Mouse (Mus musculus): ENCODE measurements around the gene Tmem74b. TPM values are rescaled to one million over a fixed set of nuclear protein-coding genes. Genes with fewer than 3 reads are reported as not detected.

Tmem74b gene
- polyA plus RNA-seq, 1 experiment from 2014 or later, result 26.6 TPM

DNA sequence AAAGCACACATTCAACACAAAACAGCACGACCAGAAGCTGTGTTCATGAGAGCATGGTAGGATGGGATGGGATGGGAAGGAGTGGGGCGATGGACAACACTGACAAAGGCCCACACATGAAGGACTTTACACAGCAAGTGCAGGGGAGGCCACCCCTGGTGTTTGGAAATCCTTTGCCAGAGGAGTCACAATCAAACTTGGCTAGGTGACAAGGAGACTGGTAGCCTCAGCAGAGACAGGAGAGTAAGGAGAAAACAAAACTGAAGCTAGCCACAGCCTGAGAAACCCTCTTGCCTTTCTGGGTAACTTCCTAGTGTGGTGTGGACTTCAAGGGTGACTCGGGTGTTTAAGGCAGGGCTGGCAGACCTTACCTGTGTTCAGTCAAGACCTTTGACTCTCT lies 37.3 kb downstream of the Tmem74b start:
- 85% methylated on average over 3 of the region's 3 CpGs for WGBS
- no peak overlapping the region for H3K27ac ChIP-seq (ENCODE audit: low read length)
- H3K4me1 ChIP-seq (replicated peaks; ENCODE audit: control insufficient read depth, insufficient read depth, low read length), result peaks cover 18% of the 10 kb centered on the region
- no peak overlapping the region for H3K9ac ChIP-seq (replicated peaks; ENCODE audit: low read depth, low read length)
- H3K4me3 ChIP-seq (replicated peaks; ENCODE audit: low read length), result no peak overlapping the region
- H3K9me3 ChIP-seq (ENCODE audit: control insufficient read depth, low read length), result no peaks in the 10 kb centered on the region
- no peaks in the 10 kb centered on the region; the same call in 1 of the 2 replicates for H3K27me3 ChIP-seq (replicated peaks; ENCODE audit: control insufficient read depth, insufficient read depth, low read length)
- H3K36me3 ChIP-seq (ENCODE audit: control insufficient read depth, insufficient read depth), result peaks cover 2% of the 10 kb centered on the region; the same call in 1 of the 2 replicates
- H3K4me2 ChIP-seq (ENCODE audit: low read length), result no peak overlapping the region
- no peak for ATAC-seq

DNA sequence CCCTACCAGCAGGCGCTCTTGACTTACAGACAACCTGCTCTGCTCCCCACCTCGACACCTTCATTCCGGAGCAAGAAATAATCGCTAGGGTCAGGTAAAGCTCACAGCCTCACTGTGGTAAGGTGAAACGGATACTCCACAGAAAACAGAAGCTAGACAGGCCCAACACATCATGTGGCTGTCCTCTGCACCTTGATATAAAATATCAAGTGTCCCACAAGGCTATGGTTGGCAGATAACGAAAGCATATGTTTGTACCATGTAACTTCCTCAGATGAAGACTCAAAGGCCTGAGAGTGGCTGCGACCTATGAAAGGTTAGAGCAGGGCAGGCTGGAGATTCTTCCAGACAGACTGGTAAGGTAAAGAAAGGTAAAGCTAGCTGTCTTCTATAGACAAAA lies 37.7 kb downstream of the Tmem74b start:
- Histone ChIP-seq H3K36me3 (ENCODE audit: control insufficient read depth, insufficient read depth) (no peaks in the 10 kb centered on the region), H3K27ac (ENCODE audit: low read length) (no peak overlapping the region), H3K9me3 (ENCODE audit: control insufficient read depth, low read length) (no peaks in the 10 kb centered on the region), H3K4me3 (replicated peaks; ENCODE audit: low read length) (no peak overlapping the region), H3K9ac (replicated peaks; ENCODE audit: low read depth, low read length) (no peak overlapping the region), H3K27me3 (replicated peaks; ENCODE audit: control insufficient read depth, insufficient read depth, low read length) (no peaks in the 10 kb centered on the region; the same call in 1 of the 2 replicates), H3K4me2 (ENCODE audit: low read length) (0 out of 2 replicates have a peak overlapping the region, but pooled peaks have one; percentile 87), H3K4me1 (replicated peaks; ENCODE audit: control insufficient read depth, insufficient read depth, low read length) (peaks cover 18% of the 10 kb centered on the region)
- ATAC-seq, result no peak
- 88% methylated on average over 7 of the region's 7 CpGs for WGBS

- under 1% methylated on average over 61 of the region's 61 CpGs for WGBS
- peak; percentile 98 for ATAC-seq
Measured at GRCm38 (mm10) chr2:151740741-151741526, 39.1 kb downstream of the Tmem74b start.

DNA sequence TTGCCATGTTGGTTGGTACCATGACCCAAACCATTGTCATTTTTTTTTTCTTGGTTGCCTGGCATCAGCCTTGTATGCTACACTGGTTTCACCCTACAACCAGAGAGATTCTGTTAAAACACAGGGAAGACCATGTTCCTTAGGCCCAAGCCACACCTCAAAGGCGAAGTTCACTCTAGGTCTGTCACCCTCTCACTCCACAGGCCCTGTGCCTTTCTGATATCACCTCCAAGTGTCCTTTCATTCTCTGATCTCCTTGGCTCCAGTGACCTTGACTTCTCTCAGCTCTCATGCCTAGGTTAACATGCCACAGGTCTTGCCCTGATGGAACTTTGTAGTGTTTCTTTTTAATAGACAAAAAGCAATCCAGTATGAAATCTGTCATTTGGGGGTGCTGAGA lies 40.3 kb downstream of the Tmem74b start:
- H3K4me3 ChIP-seq (replicated peaks; ENCODE audit: low read length), result no peak overlapping the region
- no peak overlapping the region for H3K4me2 ChIP-seq (ENCODE audit: low read length)
- peaks cover 18% of the 10 kb centered on the region for H3K4me1 ChIP-seq (replicated peaks; ENCODE audit: control insufficient read depth, insufficient read depth, low read length)
- H3K9me3 ChIP-seq (ENCODE audit: control insufficient read depth, low read length), result no peaks in the 10 kb centered on the region
- H3K27ac ChIP-seq (ENCODE audit: low read length), result no peak overlapping the region
- no peak for ATAC-seq
- H3K36me3 ChIP-seq (ENCODE audit: control insufficient read depth, insufficient read depth), result no peaks in the 10 kb centered on the region
- 96% methylated on average over 1 of the region's 1 CpGs for WGBS
- peaks cover 4% of the 10 kb centered on the region; the same call in 1 of the 2 replicates for H3K27me3 ChIP-seq (replicated peaks; ENCODE audit: control insufficient read depth, insufficient read depth, low read length)
- no peak overlapping the region for H3K9ac ChIP-seq (replicated peaks; ENCODE audit: low read depth, low read length)

More at GRCm38 (mm10) chr2:151740741-151741526, 39.1 kb downstream of the Tmem74b start:
- peak overlapping the region; percentile 80 for H3K27ac ChIP-seq (ENCODE audit: low read length)
- H3K9me3 ChIP-seq (ENCODE audit: control insufficient read depth, low read length), result no peaks in the 10 kb centered on the region
- H3K36me3 ChIP-seq (ENCODE audit: control insufficient read depth, insufficient read depth), result no peaks in the 10 kb centered on the region
- H3K4me2 ChIP-seq (ENCODE audit: low read length), result peak overlapping the region; percentile 87
- peaks cover 18% of the 10 kb centered on the region for H3K4me1 ChIP-seq (replicated peaks; ENCODE audit: control insufficient read depth, insufficient read depth, low read length)
- H3K4me3 ChIP-seq (replicated peaks; ENCODE audit: low read length), result peak overlapping the region; percentile 87
- peaks cover 4% of the 10 kb centered on the region; the same call in 1 of the 2 replicates for H3K27me3 ChIP-seq (replicated peaks; ENCODE audit: control insufficient read depth, insufficient read depth, low read length)
- H3K9ac ChIP-seq (replicated peaks; ENCODE audit: low read depth, low read length), result peak overlapping the region; percentile 88

- 67% methylated on average over 6 of the region's 6 CpGs for WGBS
- no peak for ATAC-seq
- no peak overlapping the region for H3K27ac ChIP-seq (ENCODE audit: low read length)
- H3K9ac ChIP-seq (replicated peaks; ENCODE audit: low read depth, low read length), result no peak overlapping the region
- H3K36me3 ChIP-seq (ENCODE audit: control insufficient read depth, insufficient read depth), result no peaks in the 10 kb centered on the region
- no peak overlapping the region for H3K4me2 ChIP-seq (ENCODE audit: low read length)
- peaks cover 18% of the 10 kb centered on the region for H3K4me1 ChIP-seq (replicated peaks; ENCODE audit: control insufficient read depth, insufficient read depth, low read length)
- peaks cover 4% of the 10 kb centered on the region; the same call in 1 of the 2 replicates for H3K27me3 ChIP-seq (replicated peaks; ENCODE audit: control insufficient read depth, insufficient read depth, low read length)
- H3K4me3 ChIP-seq (replicated peaks; ENCODE audit: low read length), result no peak overlapping the region
- H3K9me3 ChIP-seq (ENCODE audit: control insufficient read depth, low read length), result no peaks in the 10 kb centered on the region
Measured at GRCm38 (mm10) chr2:151742850-151743679, 41.3 kb downstream of the Tmem74b start.

DNA sequence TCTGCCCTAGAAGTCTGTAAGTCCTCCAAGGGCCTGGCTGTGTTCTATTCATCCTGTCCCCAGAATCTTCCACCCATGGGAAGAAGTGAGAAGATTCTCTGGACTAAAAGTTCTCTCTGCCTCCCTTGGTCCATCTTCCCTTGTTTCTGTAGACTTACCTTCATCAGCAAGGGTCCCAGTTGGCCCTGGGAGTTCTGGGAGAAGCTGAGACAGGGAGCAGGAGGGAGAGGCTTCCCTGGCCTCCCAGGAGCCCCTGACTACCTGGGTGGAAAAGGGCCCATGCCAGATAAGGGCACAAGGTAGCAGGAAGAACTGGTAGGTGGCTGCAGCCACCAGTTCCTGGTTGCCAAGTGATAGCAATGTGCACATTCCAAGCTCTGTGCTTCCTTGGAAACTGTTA lies 42.0 kb downstream of the Tmem74b start, which contains the start of gene Psmf1:
TSS of gene Psmf1 (minus strand) at position 342 of the 400 bp plus-strand sequence.
- no peaks in the 10 kb centered on the region for H3K36me3 ChIP-seq (ENCODE audit: control insufficient read depth, insufficient read depth)
- H3K9me3 ChIP-seq (ENCODE audit: control insufficient read depth, low read length), result no peaks in the 10 kb centered on the region
- no peak for ATAC-seq
- H3K27ac ChIP-seq (ENCODE audit: low read length), result no peak within 1 kb of the TSS
- peaks cover 4% of the 10 kb centered on the region; the same call in 1 of the 2 replicates for H3K27me3 ChIP-seq (replicated peaks; ENCODE audit: control insufficient read depth, insufficient read depth, low read length)
- peaks cover 18% of the 10 kb centered on the region for H3K4me1 ChIP-seq (replicated peaks; ENCODE audit: control insufficient read depth, insufficient read depth, low read length)
- H3K9ac ChIP-seq (replicated peaks; ENCODE audit: low read depth, low read length), result no peak within 1 kb of the TSS
- no peak within 1 kb of the TSS for H3K4me2 ChIP-seq (ENCODE audit: low read length)
- H3K4me3 ChIP-seq (replicated peaks; ENCODE audit: low read length), result no peak within 1 kb of the TSS

DNA sequence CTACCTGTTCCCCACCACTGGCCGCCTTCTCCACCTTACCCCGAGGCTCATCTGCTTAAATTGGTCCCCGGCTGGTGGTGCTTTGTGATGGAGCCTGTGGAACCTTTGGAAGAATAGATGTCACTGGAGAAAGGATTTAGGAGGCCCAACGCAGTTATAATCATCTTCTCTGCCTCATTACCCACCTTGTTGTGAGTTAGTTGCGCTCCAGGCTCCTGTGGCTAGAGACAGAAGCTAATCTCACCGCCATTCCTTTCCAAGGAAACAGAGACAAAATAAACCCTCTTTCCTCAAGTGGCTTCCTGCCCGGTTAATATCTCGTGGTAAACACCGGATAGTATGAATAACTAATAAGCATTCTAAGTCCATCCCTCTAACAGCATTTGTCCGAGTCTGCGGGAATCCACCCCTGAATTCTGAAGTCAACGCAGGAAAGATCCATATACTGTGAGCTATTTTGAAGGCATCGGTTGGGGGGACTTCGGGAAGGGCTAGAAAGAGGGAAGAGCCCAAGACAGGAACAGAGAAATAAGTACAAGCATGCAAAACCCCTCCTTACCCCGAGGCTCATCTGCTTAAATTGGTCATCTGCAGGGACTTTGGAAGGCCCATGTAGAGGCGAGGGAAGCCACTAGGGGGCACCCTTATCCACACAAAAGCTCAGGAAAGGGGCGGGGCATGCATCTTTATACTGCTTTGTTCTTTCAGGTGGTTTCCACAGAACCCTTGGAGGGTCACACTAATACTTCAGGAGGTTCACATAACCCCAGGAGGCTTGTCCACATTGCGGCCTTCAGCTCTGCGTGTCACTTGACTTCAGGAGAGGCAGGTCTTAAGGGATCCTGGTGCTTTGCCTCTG lies 46.3 kb downstream of the Tmem74b start:
- 20% methylated on average over 19 of the region's 19 CpGs for WGBS
- Histone ChIP-seq H3K27ac (ENCODE audit: low read length) (no peak overlapping the region), H3K27me3 (replicated peaks; ENCODE audit: control insufficient read depth, insufficient read depth, low read length) (peaks cover 4% of the 10 kb centered on the region; the same call in 1 of the 2 replicates), H3K9me3 (ENCODE audit: control insufficient read depth, low read length) (no peaks in the 10 kb centered on the region), H3K9ac (replicated peaks; ENCODE audit: low read depth, low read length) (0 out of 2 replicates have a peak overlapping the region, but pooled peaks have one; percentile 18), H3K4me3 (replicated peaks; ENCODE audit: low read length) (no peak overlapping the region), H3K4me2 (ENCODE audit: low read length) (no peak overlapping the region), H3K4me1 (replicated peaks; ENCODE audit: control insufficient read depth, insufficient read depth, low read length) (no peaks in the 10 kb centered on the region; the same call in 1 of the 2 replicates), H3K36me3 (ENCODE audit: control insufficient read depth, insufficient read depth) (no peaks in the 10 kb centered on the region)
- ATAC-seq, result peak; percentile 78

- H3K36me3 ChIP-seq (ENCODE audit: control insufficient read depth, insufficient read depth), result no peaks in the 10 kb centered on the region
- H3K9ac ChIP-seq (replicated peaks; ENCODE audit: low read depth, low read length), result no peak overlapping the region
- H3K27me3 ChIP-seq (replicated peaks; ENCODE audit: control insufficient read depth, insufficient read depth, low read length), result no peaks in the 10 kb centered on the region
- H3K9me3 ChIP-seq (ENCODE audit: control insufficient read depth, low read length), result no peaks in the 10 kb centered on the region
- H3K4me1 ChIP-seq (replicated peaks; ENCODE audit: control insufficient read depth, insufficient read depth, low read length), result no peaks in the 10 kb centered on the region; the same call in 1 of the 2 replicates
- no peak overlapping the region for H3K4me3 ChIP-seq (replicated peaks; ENCODE audit: low read length)
- WGBS, result 73% methylated on average over 5 of the region's 5 CpGs
- no peak overlapping the region for H3K27ac ChIP-seq (ENCODE audit: low read length)
- no peak for ATAC-seq
- no peak overlapping the region for H3K4me2 ChIP-seq (ENCODE audit: low read length)
Measured at GRCm38 (mm10) chr2:151751330-151751729, 49.5 kb downstream of the Tmem74b start.

Data from forebrain, embryonic 16.5 days (tissue).